Mouse (Mus musculus) gastrocnemius, postnatal 10 days (tissue): ENCODE results near the gene Exoc2. TPM values are rescaled to one million over a fixed set of nuclear protein-coding genes. Genes with fewer than 3 reads are reported as not detected.

Experiments used
- DNase-seq: peaks from one replicate; pipeline ENCODE4 v3.0.0; 2021; ENCODE audit warnings: mixed read lengths
- total RNA-seq, 2 experiments: library from RNA; stranded (reverse); gene quantifications; 2 replicates each; pipeline ENCODE4 v1.2.3; 2021

Gene Exoc2
- total RNA-seq, 2 experiments from 2014 or later: 13.9 to 15.9 TPM

- no peak for DNase-seq
These were observed 154.0 kb downstream of the Exoc2 start for GRCm38 (mm10) chr13:30819891-30820290.

- DNase-seq: no peak
These were observed 156.5 kb downstream of the Exoc2 start for GRCm38 (mm10) chr13:30817436-30817835.

GRCm38 (mm10) chr13:30814256-30814655 lies 159.6 kb downstream of the Exoc2 start:
- no peak for DNase-seq

- no peak for DNase-seq
These were observed 160.4 kb downstream of the Exoc2 start for GRCm38 (mm10) chr13:30813464-30813863.

- DNase-seq: no peak
These were observed 164.7 kb downstream of the Exoc2 start for GRCm38 (mm10) chr13:30809240-30809639.

GRCm38 (mm10) chr13:30802336-30802955 lies 171.4 kb downstream of the Exoc2 start:
- DNase-seq: no peak

- DNase-seq: no peak
These were observed 172.0 kb downstream of the Exoc2 start for GRCm38 (mm10) chr13:30801886-30802285.

- no peak for DNase-seq
These were observed 177.9 kb downstream of the Exoc2 start for GRCm38 (mm10) chr13:30795960-30796359.

- no peak for DNase-seq
These were observed 180.3 kb downstream of the Exoc2 start for GRCm38 (mm10) chr13:30793616-30794015.

- no peak for DNase-seq
These were observed 180.7 kb downstream of the Exoc2 start for GRCm38 (mm10) chr13:30793196-30793595.

- DNase-seq: no peak
These were observed 181.2 kb downstream of the Exoc2 start for GRCm38 (mm10) chr13:30792741-30793140.

GRCm38 (mm10) chr13:30792308-30792707 lies 181.6 kb downstream of the Exoc2 start:
- no peak for DNase-seq

- no peak for DNase-seq
These were observed 183.9 kb downstream of the Exoc2 start for GRCm38 (mm10) chr13:30790016-30790415.

GRCm38 (mm10) chr13:30788421-30788820 lies 185.5 kb downstream of the Exoc2 start:
- no peak for DNase-seq

- no peak for DNase-seq
These were observed 185.9 kb downstream of the Exoc2 start for GRCm38 (mm10) chr13:30787960-30788359.

- DNase-seq: no peak
These were observed 186.3 kb downstream of the Exoc2 start for GRCm38 (mm10) chr13:30787556-30787955.

- DNase-seq: no peak
These were observed 186.9 kb downstream of the Exoc2 start for GRCm38 (mm10) chr13:30787036-30787320.

GRCm38 (mm10) chr13:30786235-30787035 lies 187.5 kb downstream of the Exoc2 start:
- DNase-seq: no peak

GRCm38 (mm10) chr13:30785423-30786040 lies 188.4 kb downstream of the Exoc2 start:
- no peak for DNase-seq

GRCm38 (mm10) chr13:30782419-30782818 lies 191.5 kb downstream of the Exoc2 start:
- no peak for DNase-seq

GRCm38 (mm10) chr13:30781905-30782304 lies 192.0 kb downstream of the Exoc2 start:
- DNase-seq: no peak

- DNase-seq: no peak
These were observed 196.2 kb downstream of the Exoc2 start for GRCm38 (mm10) chr13:30777678-30778179.

GRCm38 (mm10) chr13:30776021-30776420 lies 197.9 kb downstream of the Exoc2 start:
- no peak for DNase-seq
